Mouse (Mus musculus) adrenal gland, postnatal 25 days (tissue): ENCODE results near the gene Heyl. TPM values are rescaled to one million over a fixed set of nuclear protein-coding genes. Genes with fewer than 3 reads are reported as not detected.
"Not testable (repeated sequence)": the region's sequence is repeated elsewhere in the genome, so short reads cannot be mapped to it uniquely, and the experiment has no call there.

Experiments
- DNase-seq: peaks from one replicate; pipeline ENCODE4 v3.0.0; 2021; ENCODE audit warnings: mixed read lengths
- total RNA-seq: library from RNA; stranded (reverse); gene quantifications from 2 replicates; pipeline ENCODE4 v1.2.3, GENCODE M21; 2021

Heyl gene
- total RNA-seq, 1 experiment from 2014 or later: 3.8 TPM

GRCm38 (mm10) chr4:123284731-123285624, 51.6 kb downstream of the Heyl start:
- DNase-seq: no peak

GRCm38 (mm10) chr4:123286790-123287189, 53.4 kb downstream of the Heyl start:
- DNase-seq: no peak

GRCm38 (mm10) chr4:123289038-123289437, 55.7 kb downstream of the Heyl start:
- no peak for DNase-seq

GRCm38 (mm10) chr4:123292390-123292789, 59.0 kb downstream of the Heyl start:
- DNase-seq: no peak

GRCm38 (mm10) chr4:123292989-123293388, 59.6 kb downstream of the Heyl start:
- no peak for DNase-seq

- no peak for DNase-seq
Measured at GRCm38 (mm10) chr4:123293661-123294443, 60.5 kb downstream of the Heyl start.

GRCm38 (mm10) chr4:123295026-123295425, 61.7 kb downstream of the Heyl start:
- DNase-seq: not testable (repeated sequence)

GRCm38 (mm10) chr4:123295516-123296147, 62.3 kb downstream of the Heyl start:
- no peak for DNase-seq

- no peak for DNase-seq
Measured at GRCm38 (mm10) chr4:123296148-123296534, 62.8 kb downstream of the Heyl start.

- no peak for DNase-seq
Measured at GRCm38 (mm10) chr4:123297195-123297960, 64.0 kb downstream of the Heyl start.

GRCm38 (mm10) chr4:123298226-123298625, 64.9 kb downstream of the Heyl start:
- no peak for DNase-seq

GRCm38 (mm10) chr4:123298980-123299670, 65.8 kb downstream of the Heyl start:
- peak; percentile 69 for DNase-seq

Other genes starting within 250 kb of the Heyl start
- 1.1 and 1.2 TPM in 2 replicates for gene Mycl, start 237.9 kb upstream of the Heyl start, total RNA-seq
- gene Trit1, start 217.0 kb upstream of the Heyl start, total RNA-seq: 15.9 and 22.5 TPM in 2 replicates
- gene Bmp8b, start 128.4 kb upstream of the Heyl start, total RNA-seq: not detected in 2 replicates
- gene Oxct2b, start 117.3 kb upstream of the Heyl start, total RNA-seq: not detected in 2 replicates
- 44.3 and 49.8 TPM in 2 replicates for gene Ppie, start 93.6 kb upstream of the Heyl start, total RNA-seq
- 2.0 and 3.6 TPM in 2 replicates for gene Hpcal4, start 50.3 kb upstream of the Heyl start, total RNA-seq
- gene Nt5c1a, start 32.1 kb upstream of the Heyl start, total RNA-seq: 42.0 and 42.8 TPM in 2 replicates
- gene Pabpc4, start 28.8 kb downstream of the Heyl start, total RNA-seq: 97.7 and 112 TPM in 2 replicates
- not detected in 2 replicates for gene Oxct2a, start 90.1 kb downstream of the Heyl start, total RNA-seq
- not detected in 2 replicates for gene Bmp8a, start 109.7 kb downstream of the Heyl start, total RNA-seq